Mouse (Mus musculus) yolk sac, embryonic 10.5 days (tissue): ENCODE measurements around the gene Nsd2.
"Not testable (repeated sequence)": the region's sequence is repeated elsewhere in the genome, so short reads cannot be mapped to it uniquely, and the experiment has no call there.

Source experiments
- DNase-seq: peaks from one replicate; pipeline ENCODE4 v3.0.0-alpha.2; 2017; ENCODE audit warnings: low spot score

Nsd2 gene

GRCm38 (mm10) chr5:33932413-33932812 lies 111.9 kb downstream of the Nsd2 start:
- DNase-seq: no peak

GRCm38 (mm10) chr5:33934081-33934480 lies 113.6 kb downstream of the Nsd2 start:
- DNase-seq: no peak

- DNase-seq: no peak
These were observed 114.4 kb downstream of the Nsd2 start for GRCm38 (mm10) chr5:33934877-33935276.

- no peak for DNase-seq
These were observed 115.2 kb downstream of the Nsd2 start for GRCm38 (mm10) chr5:33935700-33936111.

GRCm38 (mm10) chr5:33936120-33936707 lies 115.7 kb downstream of the Nsd2 start, which contains the start of gene Nelfa:
Nelfa (minus strand) TSS chr5:33936413.
- DNase-seq: peak; percentile 97

GRCm38 (mm10) chr5:33937230-33937629 lies 116.7 kb downstream of the Nsd2 start:
- no peak for DNase-seq

- no peak for DNase-seq
These were observed 117.9 kb downstream of the Nsd2 start for GRCm38 (mm10) chr5:33938448-33938847.

GRCm38 (mm10) chr5:33947035-33947434 lies 126.5 kb downstream of the Nsd2 start:
- not testable (repeated sequence) for DNase-seq
